Mouse (Mus musculus): ENCODE results near the gene Mybph. TPM values are rescaled to one million over a fixed set of nuclear protein-coding genes. Genes with fewer than 3 reads are reported as not detected.

Gene Mybph
- polyA plus RNA-seq, 1 experiment from 2014 or later = 0.17 TPM

DNA sequence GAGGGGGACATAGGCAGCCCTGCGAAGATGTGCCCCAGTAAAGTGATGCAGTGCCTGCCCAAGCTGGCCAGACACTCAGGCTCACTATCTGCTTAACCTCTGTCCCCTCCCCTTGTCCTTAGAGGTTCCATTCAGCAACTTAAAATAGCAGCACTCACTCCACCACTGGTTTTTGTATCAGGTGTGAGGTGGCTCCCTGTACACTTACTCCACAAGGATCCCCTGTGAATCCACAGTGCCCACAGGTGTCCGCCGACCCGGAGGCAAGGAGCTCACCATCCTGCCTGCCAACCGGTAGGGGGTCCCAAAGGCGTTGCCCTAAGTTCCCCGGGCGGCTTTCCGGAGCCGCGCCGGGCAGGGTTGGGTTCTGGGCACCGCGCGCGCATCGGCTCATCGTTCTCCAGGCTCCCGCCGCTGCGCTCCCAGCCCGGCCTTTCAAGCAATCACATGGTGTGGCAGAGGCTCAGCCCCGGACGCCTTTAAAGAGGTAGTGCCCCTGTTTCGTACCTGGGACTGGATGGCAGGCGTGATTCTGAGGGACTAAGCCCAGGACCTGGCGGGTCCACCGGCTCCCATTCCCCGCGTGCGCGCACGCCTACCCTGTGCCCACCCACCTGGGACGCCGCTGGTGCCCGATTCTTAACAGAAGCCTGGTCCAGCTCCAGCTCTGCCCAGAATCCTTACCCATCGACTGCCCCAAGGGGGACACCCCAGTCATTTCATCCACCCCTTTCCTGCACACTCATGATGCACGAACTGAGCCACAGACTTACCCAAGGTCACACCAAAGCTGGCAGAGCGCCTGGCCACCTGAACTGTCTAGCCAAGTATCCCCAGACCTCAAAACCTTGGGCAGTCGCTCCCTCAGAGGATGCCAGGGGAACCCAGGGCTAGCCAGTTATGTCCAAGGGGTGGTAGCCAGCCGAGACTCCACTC is 41.5 kb downstream of the Mybph start:
- peak; percentile 29 for ATAC-seq
- WGBS = under 1% methylated on average over 41 of the region's 41 CpGs
- no peak overlapping the region for H3K27ac ChIP-seq (ENCODE audit: low read length)

DNA sequence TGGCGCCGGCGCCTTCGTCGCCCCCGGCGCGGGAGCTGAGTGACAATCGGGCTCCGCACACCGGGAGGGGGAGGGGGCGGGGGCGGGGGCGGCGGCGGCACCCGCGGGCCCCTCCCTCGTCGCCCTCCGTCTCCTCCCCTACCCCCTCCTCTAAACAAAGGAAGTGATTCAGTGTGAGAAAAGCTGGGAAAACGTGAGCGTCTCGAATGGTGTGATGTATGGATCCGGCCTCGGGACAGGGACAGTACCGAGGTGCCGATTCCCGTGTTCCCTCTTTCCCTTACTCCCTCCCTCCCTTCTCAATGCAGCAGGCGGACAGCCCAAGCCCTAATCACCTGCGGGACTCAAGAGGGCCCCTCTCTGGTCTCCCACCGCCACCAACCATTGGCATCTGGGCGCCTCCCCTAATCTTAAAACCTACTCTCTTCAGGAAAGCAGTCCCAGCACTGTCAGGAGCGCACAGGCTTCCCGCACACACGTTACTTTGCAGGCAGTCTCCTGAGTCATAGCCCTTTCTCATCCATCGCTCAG is 42.2 kb downstream of the Mybph start, which contains the start of gene Adora1:
Adora1 (minus strand) TSS at position 41 of the 531 bp plus-strand sequence.
- Histone ChIP-seq H3K27ac (ENCODE audit: low read length) (no peak within 1 kb of the TSS), H3K36me3 (ENCODE audit: control insufficient read depth, insufficient read depth, low read length) (no peaks in the 10 kb centered on the region), H3K27me3 (replicated peaks; ENCODE audit: control insufficient read depth, insufficient read depth, low read length) (peaks cover 28% of the 10 kb centered on the region), H3K9ac (ENCODE audit: low read depth, low read length) (peak within 1 kb of the TSS; percentile 62), H3K4me1 (ENCODE audit: control insufficient read depth, insufficient read depth, low read length) (peaks cover 23% of the 10 kb centered on the region), H3K4me3 (ENCODE audit: low read length) (peak within 1 kb of the TSS; percentile 50), H3K9me3 (ENCODE audit: control insufficient read depth, low read length) (no peaks in the 10 kb centered on the region), H3K4me2 (ENCODE audit: low read depth, low read length) (peak within 1 kb of the TSS; percentile 85)
- WGBS = 1% methylated on average over 33 of the region's 37 CpGs
- no peak for ATAC-seq

More for the DNA sequence above, 41.5 kb downstream of the Mybph start:
- peaks cover 23% of the 10 kb centered on the region for H3K4me1 ChIP-seq (ENCODE audit: control insufficient read depth, insufficient read depth, low read length)
- H3K9me3 ChIP-seq (ENCODE audit: control insufficient read depth, low read length) = no peaks in the 10 kb centered on the region
- H3K9ac ChIP-seq (ENCODE audit: low read depth, low read length) = peak overlapping the region; percentile 62
- no peaks in the 10 kb centered on the region for H3K36me3 ChIP-seq (ENCODE audit: control insufficient read depth, insufficient read depth, low read length)
- peak overlapping the region; percentile 50 for H3K4me3 ChIP-seq (ENCODE audit: low read length)
- H3K27me3 ChIP-seq (replicated peaks; ENCODE audit: control insufficient read depth, insufficient read depth, low read length) = peaks cover 28% of the 10 kb centered on the region
- H3K4me2 ChIP-seq (ENCODE audit: low read depth, low read length) = peak overlapping the region; percentile 85

DNA sequence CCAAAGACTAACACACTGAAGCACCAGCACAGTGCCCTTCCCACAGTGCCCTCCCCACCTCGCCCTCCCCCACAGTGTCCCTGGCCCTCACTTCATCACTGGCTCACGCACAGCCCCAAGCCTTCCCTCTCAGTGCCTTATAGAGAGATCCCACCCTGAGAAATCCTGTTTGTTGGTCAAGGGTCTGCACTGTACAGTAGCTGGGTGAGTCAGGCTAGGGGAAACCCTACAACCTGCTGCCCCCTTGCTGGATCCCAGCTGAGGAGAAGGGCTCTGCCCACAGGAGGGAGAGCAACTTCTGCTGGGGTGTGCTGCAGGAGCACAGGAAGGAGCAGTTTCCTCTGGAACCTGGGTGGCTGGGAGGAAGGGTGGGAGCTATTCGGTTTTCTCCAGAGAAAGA is 42.9 kb downstream of the Mybph start:
- Histone ChIP-seq H3K4me3 (ENCODE audit: low read length) (no peak overlapping the region), H3K9ac (ENCODE audit: low read depth, low read length) (no peak overlapping the region), H3K27me3 (replicated peaks; ENCODE audit: control insufficient read depth, insufficient read depth, low read length) (peaks cover 28% of the 10 kb centered on the region), H3K27ac (ENCODE audit: low read length) (no peak overlapping the region), H3K36me3 (ENCODE audit: control insufficient read depth, insufficient read depth, low read length) (no peaks in the 10 kb centered on the region), H3K4me2 (ENCODE audit: low read depth, low read length) (no peak overlapping the region), H3K9me3 (ENCODE audit: control insufficient read depth, low read length) (no peaks in the 10 kb centered on the region), H3K4me1 (ENCODE audit: control insufficient read depth, insufficient read depth, low read length) (peaks cover 24% of the 10 kb centered on the region)
- 39% methylated on average over 3 of the region's 3 CpGs for WGBS
- no peak for ATAC-seq

DNA sequence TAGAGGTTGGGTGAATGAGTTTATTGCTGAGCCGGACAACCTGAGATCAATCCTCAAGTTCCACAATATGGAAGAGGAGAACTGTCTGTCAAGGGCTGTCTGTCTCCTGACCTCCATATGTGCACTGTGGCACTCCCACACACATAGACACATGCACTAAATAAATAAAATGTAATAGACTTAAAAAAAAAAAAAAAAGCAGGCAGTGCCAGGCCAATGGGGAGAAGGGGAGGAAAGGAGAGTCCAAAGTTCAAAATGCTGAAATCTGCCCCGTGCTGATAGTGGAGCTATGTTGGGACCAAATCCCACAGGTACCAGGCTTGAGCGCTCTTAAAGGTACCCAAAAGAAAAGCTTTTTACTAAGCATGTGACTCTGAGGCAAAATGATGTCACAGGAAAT is 44.2 kb downstream of the Mybph start:
- 63% methylated on average over 3 of the region's 3 CpGs for WGBS
- Histone ChIP-seq H3K4me1 (ENCODE audit: control insufficient read depth, insufficient read depth, low read length) (peaks cover 24% of the 10 kb centered on the region), H3K27me3 (replicated peaks; ENCODE audit: control insufficient read depth, insufficient read depth, low read length) (peaks cover 28% of the 10 kb centered on the region), H3K4me3 (ENCODE audit: low read length) (no peak overlapping the region), H3K4me2 (ENCODE audit: low read depth, low read length) (no peak overlapping the region), H3K9me3 (ENCODE audit: control insufficient read depth, low read length) (no peaks in the 10 kb centered on the region), H3K36me3 (ENCODE audit: control insufficient read depth, insufficient read depth, low read length) (no peaks in the 10 kb centered on the region), H3K9ac (ENCODE audit: low read depth, low read length) (no peak overlapping the region), H3K27ac (ENCODE audit: low read length) (no peak overlapping the region)
- ATAC-seq = peak; percentile 26

DNA sequence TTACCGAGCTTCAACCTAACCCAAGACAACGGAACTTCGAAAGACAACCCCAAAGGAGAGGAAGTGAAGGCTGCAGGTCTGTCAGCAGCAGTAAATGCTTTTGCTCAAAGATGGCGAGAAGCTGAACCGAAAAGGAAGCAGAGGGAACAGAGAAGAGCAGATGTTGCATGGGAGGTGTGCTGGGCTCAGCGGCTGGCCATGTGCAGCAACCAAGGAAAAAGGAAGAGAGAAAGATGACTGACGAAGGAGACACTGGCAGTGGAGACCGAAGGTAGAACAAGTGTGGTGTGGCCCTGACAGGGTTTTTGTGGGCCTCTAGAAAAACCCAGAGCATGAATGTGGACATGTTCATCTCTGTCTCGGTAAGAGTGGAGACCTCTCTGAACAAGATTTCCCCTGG is 47.5 kb downstream of the Mybph start:
- H3K4me2 ChIP-seq (ENCODE audit: low read depth, low read length) = no peak overlapping the region
- H3K27ac ChIP-seq (ENCODE audit: low read length) = no peak overlapping the region
- WGBS = 78% methylated on average over 9 of the region's 9 CpGs
- H3K36me3 ChIP-seq (ENCODE audit: control insufficient read depth, insufficient read depth, low read length) = no peaks in the 10 kb centered on the region
- no peak overlapping the region for H3K9ac ChIP-seq (ENCODE audit: low read depth, low read length)
- H3K4me1 ChIP-seq (ENCODE audit: control insufficient read depth, insufficient read depth, low read length) = peaks cover 20% of the 10 kb centered on the region
- no peak overlapping the region for H3K4me3 ChIP-seq (ENCODE audit: low read length)
- ATAC-seq = no peak
- no peaks in the 10 kb centered on the region for H3K9me3 ChIP-seq (ENCODE audit: control insufficient read depth, low read length)
- H3K27me3 ChIP-seq (replicated peaks; ENCODE audit: control insufficient read depth, insufficient read depth, low read length) = peaks cover 4% of the 10 kb centered on the region; the same call in 1 of the 2 replicates

DNA sequence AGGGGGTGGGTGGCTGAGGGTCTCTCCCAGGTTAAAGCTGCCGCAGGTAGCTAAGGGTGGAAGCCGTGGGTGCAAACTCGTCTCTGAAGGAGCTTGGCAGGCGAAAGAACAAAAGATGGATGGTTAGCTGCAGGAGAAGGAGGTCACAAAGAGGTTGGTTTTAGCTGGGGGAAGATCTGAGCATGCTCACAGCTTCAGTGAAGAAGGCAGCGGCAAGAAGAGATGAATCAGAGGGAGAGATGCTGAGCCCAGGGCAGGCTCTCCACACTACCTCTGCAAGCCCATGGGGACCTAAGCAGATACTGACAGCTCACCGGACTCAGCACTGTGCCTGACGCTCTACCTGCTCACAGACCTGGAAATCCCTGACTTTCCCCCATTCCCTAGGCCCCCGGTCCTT is 48.0 kb downstream of the Mybph start:
- peaks cover 20% of the 10 kb centered on the region for H3K4me1 ChIP-seq (ENCODE audit: control insufficient read depth, insufficient read depth, low read length)
- H3K4me2 ChIP-seq (ENCODE audit: low read depth, low read length) = no peak overlapping the region
- no peaks in the 10 kb centered on the region for H3K36me3 ChIP-seq (ENCODE audit: control insufficient read depth, insufficient read depth, low read length)
- 61% methylated on average over 8 of the region's 8 CpGs for WGBS
- H3K9me3 ChIP-seq (ENCODE audit: control insufficient read depth, low read length) = no peaks in the 10 kb centered on the region
- H3K27me3 ChIP-seq (replicated peaks; ENCODE audit: control insufficient read depth, insufficient read depth, low read length) = 0 out of 2 replicates have a peak, but pooled peaks cover 3% of the 10 kb centered on the region
- H3K4me3 ChIP-seq (ENCODE audit: low read length) = no peak overlapping the region
- no peak overlapping the region for H3K27ac ChIP-seq (ENCODE audit: low read length)
- H3K9ac ChIP-seq (ENCODE audit: low read depth, low read length) = no peak overlapping the region
- ATAC-seq = no peak

DNA sequence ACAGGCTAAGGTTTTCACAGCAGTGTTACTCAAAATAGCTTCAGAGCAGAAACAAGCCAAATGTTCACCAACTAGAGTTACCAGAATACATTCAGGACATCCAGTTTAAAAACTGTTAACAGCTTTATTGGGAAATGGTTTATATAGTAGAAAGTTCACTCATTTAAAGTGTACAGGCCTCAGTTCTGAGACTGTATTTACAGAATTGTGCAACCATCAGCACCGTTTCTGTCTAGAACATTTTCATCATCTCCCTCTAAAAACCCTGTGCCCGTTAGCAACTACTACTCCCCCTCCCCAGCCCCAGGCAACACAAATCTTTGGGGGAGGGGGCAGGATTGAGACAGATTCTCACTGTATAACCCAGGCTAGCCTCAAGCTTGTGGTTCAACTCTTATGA is 49.0 kb downstream of the Mybph start:
- Histone ChIP-seq H3K27me3 (replicated peaks; ENCODE audit: control insufficient read depth, insufficient read depth, low read length) (no peaks in the 10 kb centered on the region), H3K9me3 (ENCODE audit: control insufficient read depth, low read length) (no peaks in the 10 kb centered on the region), H3K4me1 (ENCODE audit: control insufficient read depth, insufficient read depth, low read length) (peaks cover 16% of the 10 kb centered on the region), H3K4me2 (ENCODE audit: low read depth, low read length) (no peak overlapping the region), H3K4me3 (ENCODE audit: low read length) (no peak overlapping the region), H3K27ac (ENCODE audit: low read length) (no peak overlapping the region), H3K9ac (ENCODE audit: low read depth, low read length) (no peak overlapping the region), H3K36me3 (ENCODE audit: control insufficient read depth, insufficient read depth, low read length) (no peaks in the 10 kb centered on the region)
- no peak for ATAC-seq
- 70% methylated on average over 2 of the region's 2 CpGs for WGBS

DNA sequence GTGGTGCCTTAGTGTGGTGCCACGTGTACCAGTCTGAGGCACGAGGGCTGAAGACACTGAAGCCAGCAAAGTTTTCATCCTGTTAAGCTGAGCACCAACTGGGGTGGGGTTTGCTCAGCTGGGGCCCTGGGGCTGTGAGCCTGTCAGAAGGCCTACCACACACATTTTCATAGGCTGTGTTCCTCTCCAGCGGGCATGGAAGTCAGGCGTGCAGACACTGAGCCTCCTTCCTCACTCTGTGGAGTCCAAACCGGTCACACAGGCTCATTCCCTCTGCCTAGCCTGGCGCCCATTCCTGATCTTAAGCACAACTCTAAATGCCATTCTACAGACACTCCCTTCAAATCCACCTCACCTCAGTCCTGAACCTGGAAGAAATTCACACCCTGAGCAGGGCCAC is 50.3 kb downstream of the Mybph start:
- ATAC-seq = peak; percentile 15; the same call in 1 of the 2 replicates
- no peaks in the 10 kb centered on the region for H3K36me3 ChIP-seq (ENCODE audit: control insufficient read depth, insufficient read depth, low read length)
- H3K27ac ChIP-seq (ENCODE audit: low read length) = no peak overlapping the region
- H3K9ac ChIP-seq (ENCODE audit: low read depth, low read length) = peak overlapping the region; percentile 20
- H3K4me1 ChIP-seq (ENCODE audit: control insufficient read depth, insufficient read depth, low read length) = peaks cover 12% of the 10 kb centered on the region
- no peak overlapping the region for H3K4me2 ChIP-seq (ENCODE audit: low read depth, low read length)
- H3K4me3 ChIP-seq (ENCODE audit: low read length) = no peak overlapping the region
- 73% methylated on average over 6 of the region's 6 CpGs for WGBS
- H3K27me3 ChIP-seq (replicated peaks; ENCODE audit: control insufficient read depth, insufficient read depth, low read length) = no peaks in the 10 kb centered on the region
- H3K9me3 ChIP-seq (ENCODE audit: control insufficient read depth, low read length) = no peaks in the 10 kb centered on the region

DNA sequence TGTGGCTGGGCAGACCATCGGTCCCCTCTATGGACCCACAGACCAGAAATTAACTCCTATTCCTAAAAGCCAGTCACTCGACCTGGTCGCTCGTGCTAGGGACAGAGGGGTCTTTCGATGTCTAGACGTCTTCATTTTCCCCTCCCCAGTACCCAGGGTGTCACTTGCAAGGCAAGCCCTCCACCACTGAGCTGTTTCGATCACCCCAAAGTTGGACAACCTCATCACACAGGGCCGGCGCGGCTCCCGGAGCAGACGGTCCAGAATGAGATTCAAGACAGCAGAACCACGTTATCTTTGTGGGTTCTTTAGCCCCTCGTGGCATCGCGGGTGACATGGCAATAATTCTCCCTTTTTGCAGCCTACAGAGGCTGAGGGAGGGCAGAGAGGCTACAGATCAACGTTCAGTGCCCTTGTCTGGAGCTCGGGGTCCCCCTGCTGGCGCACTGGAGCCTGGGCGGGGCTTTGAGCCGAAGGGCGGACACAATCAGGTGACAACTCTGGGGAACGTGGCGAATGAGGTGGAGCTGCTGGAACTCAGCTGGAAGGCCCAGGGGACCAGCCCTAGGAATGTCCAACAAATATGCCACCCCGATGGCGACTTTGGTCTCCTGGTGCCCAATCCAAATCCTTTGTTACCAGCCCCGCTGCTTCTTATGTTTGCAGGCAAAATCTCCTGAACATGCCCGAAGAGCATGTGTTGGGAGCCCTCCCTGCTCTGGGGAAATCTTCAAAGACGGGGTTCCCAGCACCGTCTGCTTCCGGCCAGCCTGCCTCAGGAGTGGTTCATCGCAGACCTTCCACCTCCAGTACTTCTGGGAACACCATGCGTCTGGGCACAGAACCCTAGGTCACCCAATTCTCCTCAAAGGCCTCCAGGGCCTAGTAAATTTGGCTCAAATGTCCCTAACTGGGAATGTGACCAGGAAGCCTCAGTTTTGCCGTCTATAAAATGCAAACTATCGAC is 51.0 kb downstream of the Mybph start:
- Histone ChIP-seq H3K27me3 (replicated peaks; ENCODE audit: control insufficient read depth, insufficient read depth, low read length) (no peaks in the 10 kb centered on the region), H3K27ac (ENCODE audit: low read length) (no peak overlapping the region), H3K9me3 (ENCODE audit: control insufficient read depth, low read length) (no peaks in the 10 kb centered on the region), H3K4me1 (ENCODE audit: control insufficient read depth, insufficient read depth, low read length) (peaks cover 12% of the 10 kb centered on the region), H3K4me2 (ENCODE audit: low read depth, low read length) (peak overlapping the region; percentile 46), H3K9ac (ENCODE audit: low read depth, low read length) (peak overlapping the region; percentile 42), H3K4me3 (ENCODE audit: low read length) (0 out of 2 replicates have a peak overlapping the region, but pooled peaks have one; percentile 15), H3K36me3 (ENCODE audit: control insufficient read depth, insufficient read depth, low read length) (no peaks in the 10 kb centered on the region)
- peak; percentile 88 for ATAC-seq
- WGBS = 23% methylated on average over 35 of the region's 35 CpGs

Measured in intestine, embryonic 16.5 days (tissue).